Comparison of ENCODE assay signal across 19 mouse cellular contexts in the genomic region with DNA sequence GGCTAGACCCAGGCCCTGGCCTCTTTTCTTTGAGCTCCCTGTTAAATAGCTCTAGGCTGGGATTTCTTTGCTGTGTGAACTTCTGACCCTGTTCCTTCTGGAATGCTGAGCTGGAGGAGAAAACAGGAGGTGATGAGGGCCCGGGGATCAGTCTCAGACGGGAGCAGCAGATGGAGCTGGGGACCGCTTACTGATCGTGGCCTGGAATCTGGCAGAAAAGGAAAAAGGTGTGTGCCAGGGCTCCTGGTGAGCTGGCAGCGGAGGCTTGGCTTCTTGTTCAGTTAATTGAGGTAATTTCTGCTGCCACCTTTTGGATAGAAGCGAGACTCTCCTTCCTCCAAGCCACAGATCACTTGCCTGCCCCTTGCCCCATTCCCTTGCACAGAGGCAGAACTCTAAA.
DNase-seq lines count a peak whose midpoint lies in the region; ATAC-seq and TF ChIP-seq lines count a peak whose summit lies in the region.
"Had no signal": no experiment of that assay in that cellular context is flagged by ENCODE, and none has a peak within 500 bp of the region (broad histone marks: within the 10 kb centered on the region; RNA-seq: fewer than 3 reads in every experiment).

No protein-coding gene starts in this region.

- H3K9me3 ChIP-seq in ES-Bruce4 (replicated peaks; ENCODE audit: control insufficient read depth, insufficient read depth, low read length, poor library complexity, severe bottlenecking), result no peaks in the 10 kb centered on the region
- H3K9me3 ChIP-seq in liver, embryonic 12.5 days (replicated peaks), result no peaks in the 10 kb centered on the region
- H3K9me3 ChIP-seq: forebrain, embryonic 15.5 days; heart, embryonic 12.5 days; neural tube, embryonic 13.5 days had no signal

- no peak for TF ChIP-seq POLR2A in ES-Bruce4 (IDR thresholded peaks at IDR 0.05; ENCODE audit: insufficient read depth, low read length)

- TF ChIP-seq EP300 in ES-Bruce4 (IDR thresholded peaks at IDR 0.05; ENCODE audit: insufficient read depth, low read depth, low read length), result peak; percentile 41; the same call in 1 of the 2 replicates

- no peak for ATAC-seq in liver, embryonic 12.5 days
- ATAC-seq: forebrain, embryonic 15.5 days had no signal

- no peak; the same call in 1 of the 2 replicates for TF ChIP-seq CTCF in gastrocnemius, adult 2 months (IDR thresholded peaks at IDR 0.05)
- peak; percentile 16 for TF ChIP-seq CTCF in ES-Bruce4 (IDR thresholded peaks at IDR 0.05; ENCODE audit: low read depth, low read length)

- peak; percentile 26 for DNase-seq in gastrocnemius, adult 2 months
- DNase-seq in gastrocnemius, postnatal 36 days, result no peak
- peak; percentile 95 for DNase-seq in brain, adult 2 months (ENCODE audit: low read depth, low spot score)
- peak; percentile 94 for DNase-seq in cerebellum, adult 9-11 months
- no peak for DNase-seq in adrenal gland, postnatal 14 days
- DNase-seq in ovary, postnatal 36 days (ENCODE audit: low spot score), result no peak
- DNase-seq: adrenal gland, postnatal 36 days; gastrocnemius, postnatal 14 days; heart, postnatal 4 days; kidney, postnatal 14 days; right cerebral cortex, postnatal 4 days; thymus, adult 18-20 months had no signal

- no peaks in the 10 kb centered on the region for H3K36me3 ChIP-seq in ES-Bruce4 (ENCODE audit: control insufficient read depth, insufficient read depth, low read length, poor library complexity, severe bottlenecking)
- no peaks in the 10 kb centered on the region for H3K36me3 ChIP-seq in liver, embryonic 12.5 days
- H3K36me3 ChIP-seq: forebrain, embryonic 15.5 days; G1E; heart, embryonic 12.5 days; neural tube, embryonic 13.5 days had no signal

- intact Hi-C loops in gastrocnemius, adult 2 months (cut with DNase I), result no loop called here
- intact Hi-C loops in gastrocnemius, postnatal 36 days (cut with DNase I), result no loop called here

- no peak overlapping the region for H3K9ac ChIP-seq in ES-Bruce4 (ENCODE audit: low read depth, poor library complexity, severe bottlenecking)
- H3K9ac ChIP-seq in liver, embryonic 12.5 days, result no peak overlapping the region
- H3K9ac ChIP-seq: forebrain, embryonic 15.5 days; heart, embryonic 12.5 days; neural tube, embryonic 13.5 days had no signal

- WGBS in liver, embryonic 12.5 days (ENCODE audit: insufficient replicate concordance), result 67% methylated on average over 6 of the region's 6 CpGs

- no peaks in the 10 kb centered on the region for H3K27me3 ChIP-seq in ES-Bruce4 (ENCODE audit: control insufficient read depth, insufficient read depth, low read length, poor library complexity, severe bottlenecking)
- no peaks in the 10 kb centered on the region for H3K27me3 ChIP-seq in liver, embryonic 12.5 days (replicated peaks)
- H3K27me3 ChIP-seq: forebrain, embryonic 15.5 days; heart, embryonic 12.5 days; megakaryocyte, embryonic 14.5 days; neural tube, embryonic 13.5 days had no signal

- H3K4me1 ChIP-seq in ES-Bruce4 (ENCODE audit: control insufficient read depth, insufficient read depth, low read length), result peaks cover 2% of the 10 kb centered on the region
- no peaks in the 10 kb centered on the region for H3K4me1 ChIP-seq in liver, embryonic 12.5 days
- H3K4me1 ChIP-seq: neural tube, embryonic 13.5 days had no signal

- no peak overlapping the region for H3K4me2 ChIP-seq in liver, embryonic 12.5 days
- H3K4me2 ChIP-seq: forebrain, embryonic 15.5 days; heart, embryonic 12.5 days; neural tube, embryonic 13.5 days had no signal

- no peak overlapping the region for H3K4me3 ChIP-seq in gastrocnemius, adult 2 months
- no peak overlapping the region for H3K4me3 ChIP-seq in ES-Bruce4 (ENCODE audit: low read depth, low read length)
- no peak overlapping the region for H3K4me3 ChIP-seq in liver, embryonic 12.5 days
- H3K4me3 ChIP-seq: forebrain, embryonic 15.5 days; heart, embryonic 12.5 days; megakaryocyte, embryonic 14.5 days; neural tube, embryonic 13.5 days had no signal

- no peak overlapping the region for H3K27ac ChIP-seq in gastrocnemius, adult 2 months
- no peak overlapping the region for H3K27ac ChIP-seq in ES-Bruce4 (ENCODE audit: insufficient read depth, low read length)
- no peak overlapping the region for H3K27ac ChIP-seq in liver, embryonic 12.5 days
- H3K27ac ChIP-seq: forebrain, embryonic 15.5 days; neural tube, embryonic 13.5 days had no signal

Comparison
In these comparisons a context has a peak if more than half of its experiments do, and no peak if none do; other contexts are left out.
1. DNase-seq: peak in gastrocnemius, adult 2 months (single experiment), brain, adult 2 months (single experiment) and cerebellum, adult 9-11 months (single experiment); none in gastrocnemius, postnatal 36 days (0 of 2), adrenal gland, postnatal 14 days (single experiment) and ovary, postnatal 36 days (single experiment).